Mouse (Mus musculus) midbrain, embryonic 14.5 days (tissue): ENCODE results near the gene Tsc22d1. TPM values are rescaled to one million over a fixed set of nuclear protein-coding genes. Genes with fewer than 3 reads are reported as not detected.

Source experiments
- ATAC-seq: fragments of 200-750 bp; cut with Nextera tagmentation; 2 replicates; pipeline ENCODE4 v1.8.0; 2017; ENCODE audit warnings: moderate number of reproducible peaks, moderate library complexity; ENCODE audit not compliant: low FRiP score, low TSS enrichment
- DNase-seq: peaks from one replicate; pipeline ENCODE4 v3.0.0-alpha.2; 2015
- H3K27ac ChIP-seq: fragments of 300-500 bp; sonication (generic); replicated peaks from 2 replicates; pipeline ENCODE4 v1.5.1; 2014; ENCODE audit warnings: mild to moderate bottlenecking, low read depth, low read length, moderate library complexity
- H3K27me3 ChIP-seq: fragments of 300-500 bp; sonication (generic); 2 replicates; pipeline ENCODE4 v1.6.1; 2014; ENCODE audit warnings: low read length, control low read depth, mixed read lengths; ENCODE audit not compliant: control insufficient read depth, insufficient read depth
- H3K36me3 ChIP-seq: fragments of 300-500 bp; sonication (generic); 2 replicates; pipeline ENCODE4 v1.6.1; 2014; ENCODE audit warnings: low read length, control low read depth; ENCODE audit not compliant: control insufficient read depth, insufficient read depth
- H3K4me1 ChIP-seq: fragments of 300-500 bp; sonication (generic); 2 replicates; pipeline ENCODE4 v1.6.1; 2014; ENCODE audit warnings: mild to moderate bottlenecking, antibody characterized with exemption, low read length, control low read depth; ENCODE audit not compliant: control insufficient read depth, insufficient read depth
- H3K4me2 ChIP-seq: fragments of 300-500 bp; sonication (generic); 2 replicates; pipeline ENCODE4 v1.6.1; 2014; ENCODE audit warnings: mild to moderate bottlenecking, low read length, moderate library complexity
- H3K4me3 ChIP-seq: fragments of 300-500 bp; sonication (generic); replicated peaks from 2 replicates; pipeline ENCODE4 v1.5.1; 2014; ENCODE audit warnings: low read depth, low read length
- H3K9ac ChIP-seq: fragments of 300-500 bp; sonication (generic); replicated peaks from 2 replicates; pipeline ENCODE4 v1.6.1; 2014; ENCODE audit warnings: mild to moderate bottlenecking, low read length, moderate library complexity
- H3K9me3 ChIP-seq: fragments of 300-500 bp; sonication (generic); 2 replicates; pipeline ENCODE4 v1.6.1; 2016; ENCODE audit warnings: low read length, control low read depth, mixed read lengths; ENCODE audit not compliant: control insufficient read depth
- WGBS: fragments of 180-500 bp; shearing (Covaris S2); extraction: QIAGEN DNeasy Blood & Tissue Kit; methylation state at CpG from one replicate; pipeline ENCODE4 v1.1.7; 2014; 5-methylcytosine and 5-hydroxymethylcytosine counted together
- polyA plus RNA-seq: library from polyadenylated mRNA; unstranded; fragments of >200 nt; fragmentation: Nextera tagmentation; extraction: Ambion mirVana; gene quantifications from 2 replicates; pipeline ENCODE4 v1.2.1, GENCODE M21; 2014

The Tsc22d1 gene
- polyA plus RNA-seq, 1 experiment from 2014 or later, result 872 TPM

- no peak overlapping the region for H3K27ac ChIP-seq
- no peak for ATAC-seq
- WGBS, result 30% methylated on average over 6 of the region's 6 CpGs
These were observed 122.2 kb downstream of the Tsc22d1 start for GRCm38 (mm10) chr14:76536921-76537320.

GRCm38 (mm10) chr14:76540005-76540670 lies 125.4 kb downstream of the Tsc22d1 start:
- Histone ChIP-seq H3K4me1 (no peaks in the 10 kb centered on the region), H3K36me3 (0 out of 2 replicates have a peak, but pooled peaks cover 4% of the 10 kb centered on the region), H3K9me3 (no peaks in the 10 kb centered on the region), H3K4me3 (no peak overlapping the region), H3K27me3 (no peaks in the 10 kb centered on the region), H3K4me2 (no peak overlapping the region), H3K9ac (no peak overlapping the region), H3K27ac (no peak overlapping the region)
- WGBS, result 94% methylated on average over 5 of the region's 5 CpGs
- DNase-seq, result no peak
- ATAC-seq, result no peak

More at GRCm38 (mm10) chr14:76536921-76537320, 122.2 kb downstream of the Tsc22d1 start:
- Histone ChIP-seq H3K4me3 (no peak overlapping the region), H3K36me3 (0 out of 2 replicates have a peak, but pooled peaks cover 2% of the 10 kb centered on the region), H3K4me2 (no peak overlapping the region), H3K9ac (no peak overlapping the region), H3K4me1 (peaks cover 12% of the 10 kb centered on the region), H3K9me3 (no peaks in the 10 kb centered on the region), H3K27me3 (no peaks in the 10 kb centered on the region)
- DNase-seq, result no peak

- Histone ChIP-seq H3K36me3 (0 out of 2 replicates have a peak, but pooled peaks cover 4% of the 10 kb centered on the region), H3K27ac (no peak overlapping the region)
- WGBS, result 98% methylated on average over 2 of the region's 2 CpGs
These were observed 126.6 kb downstream of the Tsc22d1 start for GRCm38 (mm10) chr14:76541341-76541740.

GRCm38 (mm10) chr14:76544136-76544535 lies 129.4 kb downstream of the Tsc22d1 start:
- Histone ChIP-seq H3K27me3 (no peaks in the 10 kb centered on the region), H3K36me3 (0 out of 2 replicates have a peak, but pooled peaks cover 12% of the 10 kb centered on the region), H3K4me2 (no peak overlapping the region), H3K4me1 (no peaks in the 10 kb centered on the region), H3K9ac (no peak overlapping the region), H3K4me3 (no peak overlapping the region), H3K9me3 (no peaks in the 10 kb centered on the region), H3K27ac (no peak overlapping the region)
- no peak for ATAC-seq
- no peak for DNase-seq
- 94% methylated on average over 6 of the region's 6 CpGs for WGBS

More at GRCm38 (mm10) chr14:76541341-76541740, 126.6 kb downstream of the Tsc22d1 start:
- Histone ChIP-seq H3K9ac (no peak overlapping the region), H3K27me3 (no peaks in the 10 kb centered on the region), H3K4me1 (no peaks in the 10 kb centered on the region), H3K9me3 (no peaks in the 10 kb centered on the region), H3K4me2 (no peak overlapping the region), H3K4me3 (no peak overlapping the region)
- DNase-seq, result no peak
- ATAC-seq, result no peak

- DNase-seq (peak; percentile 62), ATAC-seq (peak; percentile 17; the same call in 1 of the 2 replicates)
- Histone ChIP-seq H3K4me1 (peaks cover 4% of the 10 kb centered on the region; the same call in 1 of the 2 replicates), H3K9me3 (no peaks in the 10 kb centered on the region), H3K4me3 (peak overlapping the region; percentile 80), H3K9ac (peak overlapping the region; percentile 85), H3K27me3 (no peaks in the 10 kb centered on the region), H3K4me2 (peak overlapping the region; percentile 85), H3K36me3 (no peaks in the 10 kb centered on the region), H3K27ac (peak overlapping the region; percentile 87)
- WGBS, result 54% methylated on average over 18 of the region's 18 CpGs
These were observed 140.7 kb downstream of the Tsc22d1 start for GRCm38 (mm10) chr14:76555263-76556030.

GRCm38 (mm10) chr14:76556031-76556851 lies 141.5 kb downstream of the Tsc22d1 start:
- Histone ChIP-seq H3K4me3 (peak overlapping the region; percentile 80), H3K9ac (peak overlapping the region; percentile 85), H3K36me3 (no peaks in the 10 kb centered on the region), H3K9me3 (no peaks in the 10 kb centered on the region), H3K4me1 (peaks cover 4% of the 10 kb centered on the region; the same call in 1 of the 2 replicates), H3K27me3 (no peaks in the 10 kb centered on the region), H3K27ac (peak overlapping the region; percentile 87), H3K4me2 (peak overlapping the region; percentile 85)
- peak; percentile 79 for ATAC-seq
- WGBS, result 2% methylated on average over 63 of the region's 67 CpGs
- peak; percentile 76 for DNase-seq

- 8% methylated on average over 17 of the region's 17 CpGs for WGBS
- Histone ChIP-seq H3K4me1 (peaks cover 4% of the 10 kb centered on the region; the same call in 1 of the 2 replicates), H3K4me2 (peak within 1 kb of the TSS; percentile 85), H3K36me3 (no peaks in the 10 kb centered on the region), H3K27me3 (no peaks in the 10 kb centered on the region), H3K27ac (peak within 1 kb of the TSS; percentile 87), H3K9me3 (no peaks in the 10 kb centered on the region), H3K9ac (peak within 1 kb of the TSS; percentile 85), H3K4me3 (peak within 1 kb of the TSS; percentile 80)
- DNase-seq (no peak), ATAC-seq (no peak; the same call in 1 of the 2 replicates)
These were observed 142.1 kb downstream of the Tsc22d1 start, which contains the start of gene Serp2 for GRCm38 (mm10) chr14:76556852-76557208. Gene Serp2, minus strand, starts transcription at chr14:76556889.
